Mouse (Mus musculus) thymus, adult 2 months (tissue): ENCODE data around the gene Skida1.

Experiments
- CTCF ChIP-seq: fragments of 200-500 bp; IDR thresholded peaks from 2 replicates; pipeline ENCODE4 v1.5.1; 2012; ENCODE audit warnings: mild to moderate bottlenecking, control low read depth, low read length, moderate library complexity, borderline replicate concordance; ENCODE audit not compliant: control insufficient read depth, poor library complexity, insufficient read depth; ENCODE audit errors: extremely low read depth
- POLR2A ChIP-seq: fragments of 200-500 bp; IDR thresholded peaks from 2 replicates; pipeline ENCODE4 v1.6.1; 2012; ENCODE audit warnings: mild to moderate bottlenecking, low read length, control low read depth, moderate library complexity; ENCODE audit not compliant: control insufficient read depth, poor library complexity, insufficient read depth; ENCODE audit errors: extremely low read depth

- no peak for TF ChIP-seq CTCF
- no peak for TF ChIP-seq POLR2A
Observed at GRCm38 (mm10) chr2:18038895-18039371, 9.9 kb downstream of the Skida1 start.
